Mouse (Mus musculus) cerebellum, postnatal 36 days (tissue): Measurements from ENCODE around the gene C3.

Experiments used
- DNase-seq, 2 experiments: peaks; one replicate each; pipeline ENCODE4 v3.0.0; 2021 to 2022; ENCODE audit warnings: mixed read lengths in 2 of 2

C3 gene

DNA sequence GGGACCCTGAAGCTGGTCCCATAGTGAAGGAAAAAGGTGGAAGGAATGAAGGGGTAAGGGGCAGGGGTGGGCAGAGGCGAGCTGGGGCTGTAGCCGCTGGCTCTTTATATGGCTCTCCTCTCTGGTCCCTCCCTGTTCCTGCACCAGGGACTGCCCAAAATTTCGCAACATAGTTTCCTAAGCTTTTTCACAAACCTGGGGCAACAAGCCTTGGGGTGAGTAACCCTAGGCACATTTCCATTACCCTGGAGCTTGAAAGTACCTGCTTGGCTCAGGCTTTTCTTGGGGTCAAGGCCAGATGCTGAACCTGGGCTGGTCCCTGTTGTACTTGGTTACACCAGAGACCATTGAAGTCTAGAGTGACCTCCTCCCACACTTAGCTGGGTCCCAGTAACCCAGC, at the start of gene C3:
Gene C3, minus strand, starts transcription at position 123 of the 400 bp plus-strand sequence.
- no peak for DNase-seq

GRCm38 (mm10) chr17:57276634-57277121, 48.7 kb upstream of the C3 start:
- peak; percentile 70 to 79 for DNase-seq

GRCm38 (mm10) chr17:57275997-57276351, 48.0 kb upstream of the C3 start:
- DNase-seq = peak in 1 of 2 experiments; percentile 15

DNA sequence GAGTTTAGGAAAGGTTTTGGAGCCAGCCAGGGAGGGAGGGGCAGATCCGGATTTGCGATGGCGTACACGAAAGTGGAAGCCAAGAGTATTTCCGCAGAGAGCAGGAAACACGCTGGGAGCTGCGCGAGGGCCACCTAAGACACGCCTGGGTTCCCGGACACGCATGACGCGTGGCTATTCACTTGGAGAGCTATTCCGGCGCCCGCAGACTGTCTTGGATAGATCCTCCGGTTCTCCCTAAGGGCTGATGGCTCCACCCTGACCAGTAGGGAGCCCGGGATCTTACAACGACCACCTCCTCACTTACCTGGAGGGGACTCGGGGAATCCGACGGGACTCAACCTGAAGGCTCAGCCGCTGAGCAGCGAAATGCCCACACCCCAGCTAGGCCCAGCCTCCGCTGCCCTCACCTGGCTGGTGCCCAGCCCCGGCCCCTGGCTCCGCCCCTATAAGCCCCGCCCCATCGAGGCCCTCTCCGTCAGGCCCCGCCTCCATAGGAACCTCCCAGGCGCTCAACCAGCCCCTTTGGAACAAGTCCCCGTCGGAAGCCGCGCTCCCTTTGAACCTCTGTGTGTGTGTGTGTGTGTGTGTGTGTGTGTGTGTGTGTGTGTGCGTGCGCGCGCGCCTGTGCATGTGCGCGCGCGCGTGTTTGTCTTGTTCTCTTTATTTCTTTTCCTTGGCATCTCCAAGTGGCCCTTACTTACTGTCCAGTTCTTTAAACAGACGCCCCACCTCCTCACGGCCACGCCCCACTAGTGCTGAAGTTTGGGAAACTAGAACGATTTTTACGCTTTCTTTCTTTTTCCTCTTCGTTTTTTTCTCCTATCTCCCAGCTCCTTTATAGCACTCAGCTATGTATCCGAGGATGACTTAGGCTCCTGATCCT, 47.4 kb upstream of the C3 start:
- DNase-seq = peak; percentile 78 to 84

GRCm38 (mm10) chr17:57274686-57275085, 46.8 kb upstream of the C3 start:
- peak in 1 of 2 experiments; percentile 13 for DNase-seq

DNA sequence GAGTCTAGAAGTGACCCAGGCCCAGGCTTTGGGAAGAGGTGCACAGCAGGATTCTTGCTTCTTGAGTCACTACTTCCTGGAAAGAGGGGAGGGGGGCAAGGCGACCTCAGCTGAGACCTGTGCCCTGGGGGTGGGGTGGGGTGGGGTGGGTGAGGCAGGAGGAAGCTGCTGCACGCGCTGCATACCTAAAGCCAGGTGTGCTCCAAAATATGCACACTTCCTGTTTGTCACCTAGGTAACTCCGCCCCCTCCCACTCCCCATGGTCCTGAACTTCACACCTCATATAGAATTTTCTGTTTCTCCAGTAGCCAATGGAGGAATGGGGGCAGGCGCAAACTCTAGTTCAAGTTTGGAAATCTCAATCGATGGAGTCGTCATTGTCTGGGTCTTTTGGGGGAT, 45.9 kb upstream of the C3 start:
- DNase-seq = no peak

DNA sequence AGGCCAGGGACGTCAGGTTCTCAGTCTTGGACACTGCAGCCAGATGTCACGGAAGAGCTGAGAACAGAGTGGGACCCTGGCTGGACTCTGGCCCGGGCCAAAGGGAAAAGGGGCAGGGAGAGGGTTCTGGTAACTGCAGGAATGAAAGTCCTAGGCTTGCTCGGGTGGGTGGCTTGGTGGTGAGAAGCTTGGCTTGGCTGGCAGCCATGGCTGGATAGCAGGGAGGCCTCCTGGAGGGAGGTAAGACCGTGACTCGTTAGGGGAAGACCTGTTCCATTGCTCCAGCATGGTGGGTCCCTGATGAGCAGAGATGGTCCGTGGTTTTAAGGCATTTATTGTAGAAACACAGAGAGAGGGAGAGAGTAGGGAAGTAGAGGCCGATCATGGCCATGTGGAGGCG, 43.4 kb upstream of the C3 start:
- DNase-seq = no peak

- no peak for DNase-seq
Measured at GRCm38 (mm10) chr17:57267556-57268126, 39.7 kb upstream of the C3 start.

DNA sequence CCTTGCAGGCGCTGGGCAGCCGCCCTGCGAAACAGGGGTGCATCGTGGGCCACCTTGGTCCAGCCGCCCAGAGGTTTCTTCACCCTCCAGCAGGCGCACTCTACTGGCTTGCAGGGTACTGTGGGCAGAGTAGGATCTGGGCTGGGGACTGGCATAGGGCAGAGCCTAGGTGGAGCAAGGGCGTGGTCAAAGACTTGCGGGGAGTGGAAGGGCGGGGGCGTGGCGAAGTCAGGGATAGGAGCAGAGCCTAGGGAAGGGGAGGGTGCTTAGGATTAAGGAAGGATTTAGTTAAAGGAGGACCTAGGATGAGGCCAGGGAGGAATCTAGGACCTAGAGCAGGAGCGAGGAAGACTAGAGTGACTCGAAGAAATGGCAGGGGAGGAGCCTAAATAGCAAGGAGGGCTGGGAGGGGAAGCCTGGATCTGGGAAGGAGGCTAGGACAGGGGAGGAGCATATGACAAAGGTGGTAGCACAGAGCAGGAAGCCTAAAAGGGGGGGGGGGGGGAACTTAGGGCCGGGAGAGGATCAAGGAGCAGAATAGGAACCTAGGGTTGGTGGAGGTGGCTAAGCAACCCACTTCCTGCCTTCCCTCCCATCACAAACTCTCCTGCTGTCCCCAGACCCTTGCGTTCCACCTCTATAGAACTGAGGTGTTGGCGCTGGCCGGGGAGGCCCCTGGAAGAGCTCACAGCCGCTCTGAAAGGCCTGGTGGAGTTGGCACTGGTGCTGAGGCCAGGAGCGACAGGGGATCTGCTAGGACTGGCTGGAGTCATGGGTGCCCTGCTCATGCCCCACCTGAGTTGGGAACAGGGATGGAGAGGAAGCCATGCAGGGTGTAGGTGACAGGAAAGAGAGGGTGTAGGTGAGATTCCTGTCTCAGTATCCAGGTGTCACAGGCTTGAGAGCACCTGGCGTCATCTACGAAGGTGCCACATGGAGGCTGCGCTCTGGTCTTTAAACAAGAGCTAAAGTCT, 37.3 kb upstream of the C3 start:
- peak; percentile 51 to 71 for DNase-seq

GRCm38 (mm10) chr17:57264164-57264563, 36.2 kb upstream of the C3 start:
- DNase-seq = no peak

DNA sequence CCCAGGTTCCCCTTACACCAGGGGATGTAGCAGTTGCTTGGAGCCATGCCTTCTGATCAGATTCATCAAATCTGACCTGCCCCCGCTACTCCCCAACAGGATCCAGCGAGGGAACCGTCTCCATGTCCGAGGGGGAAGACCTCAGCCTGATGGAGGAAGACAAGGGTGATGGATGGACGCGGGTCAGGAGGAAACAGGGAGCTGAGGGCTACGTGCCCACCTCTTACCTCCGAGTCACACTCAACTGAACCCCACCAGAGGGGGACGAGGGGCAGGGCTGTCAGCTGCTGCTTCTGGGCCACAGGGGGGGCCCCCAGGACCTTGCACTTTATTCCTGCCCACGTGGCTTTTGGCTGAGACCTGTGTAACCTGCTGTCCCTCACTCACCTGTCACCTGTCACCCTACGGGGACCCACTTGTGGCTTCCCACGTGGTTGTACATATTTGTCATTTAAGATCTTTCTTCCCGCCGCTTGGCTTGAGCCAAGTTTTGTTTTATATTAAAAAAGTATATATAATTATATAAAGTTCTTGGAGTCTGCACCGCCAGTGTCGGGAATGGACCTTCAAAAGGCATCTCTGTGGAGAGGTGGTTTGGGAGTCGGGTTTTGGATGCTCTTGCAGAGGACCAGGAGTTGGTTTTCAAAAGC, 35.1 kb upstream of the C3 start:
- DNase-seq = no peak

GRCm38 (mm10) chr17:57261796-57262195, 33.9 kb upstream of the C3 start:
- DNase-seq = no peak

DNA sequence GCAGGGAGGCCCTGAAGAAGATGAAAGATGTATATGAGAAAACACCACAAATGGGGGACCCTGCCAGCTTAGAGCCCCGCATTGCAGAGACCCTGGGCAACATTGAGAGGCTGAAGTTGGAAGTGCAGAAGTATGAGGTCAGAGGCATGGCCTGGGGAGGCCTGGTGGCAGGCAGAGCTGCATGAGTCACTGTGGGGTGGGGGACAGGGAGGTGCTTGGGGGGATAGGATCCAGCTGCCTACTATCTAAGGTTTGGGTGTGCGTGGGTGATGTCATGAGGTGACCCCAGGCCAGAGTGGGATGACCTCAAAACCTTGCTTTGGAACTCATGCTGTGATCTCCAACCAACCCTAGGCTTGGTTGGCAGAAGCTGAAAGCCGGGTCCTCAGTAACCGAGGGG, 33.4 kb upstream of the C3 start:
- no peak for DNase-seq

GRCm38 (mm10) chr17:57260351-57260750, 32.4 kb upstream of the C3 start:
- DNase-seq = no peak

DNA sequence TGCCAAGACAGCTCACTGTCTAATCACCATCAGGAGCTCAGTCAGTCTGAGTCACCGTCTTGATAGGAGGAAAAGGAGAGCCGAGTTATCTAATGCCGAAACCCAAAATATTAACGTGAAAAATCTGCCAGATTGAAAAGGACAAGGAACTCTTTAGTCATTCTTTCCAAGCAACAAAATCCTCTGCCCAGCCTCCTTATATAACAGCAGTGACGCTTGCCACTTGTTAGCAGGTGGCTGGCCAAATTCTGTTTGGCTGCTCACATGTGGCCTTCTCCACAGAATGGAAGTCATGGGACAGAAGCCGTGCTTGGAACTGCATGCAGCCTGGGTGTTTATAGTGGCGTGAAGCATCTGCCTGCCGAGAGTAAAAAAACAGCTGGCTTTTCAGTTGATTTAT, 31.8 kb upstream of the C3 start:
- no peak for DNase-seq

DNA sequence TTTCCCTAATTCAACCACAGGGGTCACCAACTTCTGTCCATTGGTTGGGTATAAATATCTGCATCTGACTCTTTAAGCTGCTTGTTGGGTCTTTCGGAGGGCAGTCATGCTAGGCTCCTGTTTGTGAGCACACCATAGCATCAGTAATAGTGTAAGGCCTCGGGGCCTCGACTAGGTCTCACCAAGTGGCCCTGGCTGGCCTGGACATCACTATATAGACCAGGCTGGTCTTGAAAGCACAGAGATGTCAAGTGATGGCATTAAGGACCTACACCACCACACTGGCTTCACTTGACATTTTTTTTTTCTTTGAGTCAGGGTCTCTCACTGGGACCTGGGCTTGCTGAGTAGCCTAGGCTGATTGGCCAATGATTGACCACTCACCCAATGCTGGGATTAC, 30.3 kb upstream of the C3 start:
- DNase-seq = no peak

GRCm38 (mm10) chr17:57256921-57257485, 29.1 kb upstream of the C3 start:
- DNase-seq = peak in 1 of 2 experiments; percentile 1

DNA sequence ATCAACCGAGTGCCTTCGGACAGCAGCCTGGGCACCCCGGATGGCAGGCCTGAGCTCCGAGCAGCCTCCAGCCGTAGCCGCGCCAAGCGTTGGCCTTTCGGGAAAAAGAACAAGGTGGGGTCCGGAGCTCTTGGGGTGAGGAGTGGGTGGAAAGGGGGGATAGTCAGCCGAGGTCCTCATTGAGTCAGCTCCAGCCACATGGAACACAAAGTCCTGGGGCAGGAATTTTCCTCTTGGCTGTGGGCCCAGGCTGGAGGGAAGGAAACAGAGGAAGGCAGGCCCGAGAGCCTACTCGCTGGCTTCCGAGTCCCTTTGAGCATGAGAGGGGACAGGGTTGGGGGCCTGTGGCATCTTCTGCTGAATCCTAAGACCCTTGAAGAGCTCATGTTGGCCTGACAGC, 27.4 kb upstream of the C3 start:
- no peak for DNase-seq

DNA sequence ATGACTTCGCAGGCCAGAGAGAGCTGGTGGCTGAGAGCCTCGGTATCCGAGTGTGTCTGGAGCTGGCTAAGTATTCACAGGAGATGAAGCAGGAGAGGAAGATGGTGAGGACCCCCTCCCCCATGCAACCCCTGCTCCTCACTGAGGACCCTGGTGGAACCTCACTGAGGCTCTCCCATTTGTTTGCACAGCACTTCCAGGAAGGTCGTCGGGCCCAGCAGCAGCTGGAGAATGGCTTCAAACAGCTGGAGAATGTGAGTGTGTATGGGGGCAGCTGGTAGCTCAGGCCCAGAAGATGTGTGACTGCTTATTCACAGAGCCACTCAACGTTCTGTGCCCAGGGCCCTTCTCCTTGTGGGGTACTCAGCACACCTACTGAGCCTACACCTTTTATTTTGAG, 25.4 kb upstream of the C3 start:
- peak in 1 of 2 experiments; percentile 0 for DNase-seq

DNA sequence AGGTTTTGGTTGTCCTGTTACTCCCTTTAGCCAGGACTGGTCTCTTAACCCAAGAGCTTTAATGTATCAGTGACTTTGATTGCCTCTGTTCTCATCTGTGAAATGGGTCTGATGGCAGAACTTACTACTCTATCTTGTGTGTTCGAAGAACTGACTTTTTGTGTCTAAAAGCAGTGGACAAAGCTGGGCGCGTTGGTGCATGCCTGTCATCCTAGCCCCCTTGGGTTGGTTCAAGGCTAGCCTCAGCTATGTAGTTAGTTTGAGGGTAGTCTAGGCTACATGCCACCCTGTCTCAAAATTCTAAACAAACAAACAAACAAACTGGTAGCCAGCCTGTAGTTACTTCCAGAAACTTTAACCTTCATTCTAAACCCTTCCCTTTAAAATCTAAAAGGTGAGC, 23.5 kb upstream of the C3 start:
- DNase-seq = peak in 1 of 2 experiments; percentile 0

DNA sequence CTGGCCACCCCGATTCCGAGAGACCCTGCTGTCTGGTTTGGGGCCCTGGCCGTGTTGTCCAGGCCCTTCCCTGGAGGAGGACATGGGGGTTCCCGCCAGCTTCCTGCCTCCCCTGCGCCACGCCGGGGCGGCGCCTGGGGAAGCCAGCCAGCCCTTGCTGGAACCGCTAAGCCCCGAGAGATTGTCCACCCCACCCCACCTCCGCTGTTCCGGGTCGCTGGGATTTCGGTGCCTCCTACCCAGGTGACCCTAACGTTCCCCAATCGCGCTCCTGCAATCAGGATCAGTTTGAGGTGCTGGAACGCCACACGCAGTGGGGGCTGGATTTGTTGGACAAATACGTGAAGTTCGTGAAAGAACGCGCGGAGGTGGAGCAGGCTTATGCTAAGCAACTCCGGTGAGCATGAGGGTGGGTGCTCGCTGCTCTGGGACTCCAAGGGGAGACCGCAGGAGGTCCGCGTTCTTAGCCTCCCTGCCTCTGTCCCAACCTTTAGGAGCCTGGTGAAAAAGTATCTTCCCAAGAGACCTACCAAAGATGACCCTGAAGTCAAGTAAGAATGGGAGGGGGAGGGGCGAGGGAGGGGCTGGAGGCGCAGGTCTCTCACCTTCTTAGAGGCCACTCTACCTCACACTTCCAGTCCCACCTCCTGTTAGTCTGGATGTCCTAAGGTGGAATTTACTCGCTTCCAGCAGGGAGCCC, 22.7 kb upstream of the C3 start:
- peak in 1 of 2 experiments; percentile 27 for DNase-seq
